Mouse (Mus musculus) stomach, postnatal 0 days (tissue): ENCODE data around the gene Hcrt. TPM values are rescaled to one million over a fixed set of nuclear protein-coding genes. Genes with fewer than 3 reads are reported as not detected.
A peak's percentile ranks its signal among the peaks of the same experiment; 100 is the strongest.

ENCODE experiments used
- ATAC-seq: fragments of 200-750 bp; cut with Nextera tagmentation; 2 replicates; pipeline ENCODE4 v1.8.0; 2017; ENCODE audit not compliant: low FRiP score, low TSS enrichment
- DNase-seq: peaks from one replicate; pipeline ENCODE4 v3.0.0-alpha.2; 2016; ENCODE audit warnings: low spot score
- H3K27ac ChIP-seq: fragments of 300-500 bp; sonication (generic); replicated peaks from 2 replicates; pipeline ENCODE4 v1.5.1; 2014; ENCODE audit warnings: mild to moderate bottlenecking, control low read depth
- H3K27me3 ChIP-seq: fragments of 300-500 bp; sonication (generic); 2 replicates; pipeline ENCODE4 v1.6.1; 2014; ENCODE audit warnings: low read length; ENCODE audit not compliant: control insufficient read depth, insufficient read depth
- H3K36me3 ChIP-seq: fragments of 300-500 bp; sonication (generic); 2 replicates; pipeline ENCODE4 v1.6.1; 2014; ENCODE audit warnings: low read length, mixed read lengths; ENCODE audit not compliant: control insufficient read depth, insufficient read depth
- H3K4me1 ChIP-seq: fragments of 300-500 bp; sonication (generic); replicated peaks from 2 replicates; pipeline ENCODE4 v1.6.1; 2014; ENCODE audit warnings: antibody characterized with exemption; ENCODE audit not compliant: control insufficient read depth, insufficient read depth
- H3K4me2 ChIP-seq: fragments of 300-500 bp; sonication (generic); replicated peaks from 2 replicates; pipeline ENCODE4 v1.6.1; 2014; ENCODE audit warnings: low read depth, mild to moderate bottlenecking, control low read depth, moderate library complexity
- H3K4me3 ChIP-seq: fragments of 300-500 bp; sonication (generic); 2 replicates; pipeline ENCODE4 v1.5.1; 2014; ENCODE audit warnings: low read depth, low read length, control low read depth
- H3K9ac ChIP-seq: fragments of 300-500 bp; sonication (generic); 2 replicates; pipeline ENCODE4 v1.6.1; 2014; ENCODE audit warnings: mild to moderate bottlenecking, low read length, control low read depth, mixed read lengths
- H3K9me3 ChIP-seq: fragments of 300-500 bp; sonication (generic); 2 replicates; pipeline ENCODE4 v1.6.1; 2016; ENCODE audit warnings: low read length; ENCODE audit not compliant: control insufficient read depth
- CTCF ChIP-seq: IDR thresholded peaks from 2 replicates; pipeline ENCODE4 v1.5.1; 2016; ENCODE audit warnings: antibody characterized with exemption, low read depth, mild to moderate bottlenecking, moderate library complexity
- EP300 ChIP-seq: optimal IDR thresholded peaks from 2 replicates; pipeline ENCODE3; 2016; ENCODE audit warnings: antibody characterized with exemption
- WGBS: fragments of 180-500 bp; shearing (Covaris S2); extraction: QIAGEN DNeasy Blood & Tissue Kit; methylation state at CpG from one replicate; pipeline ENCODE4 v1.1.7; 2014; 5-methylcytosine and 5-hydroxymethylcytosine counted together
- polyA plus RNA-seq: library from polyadenylated mRNA; unstranded; fragments of >200 nt; fragmentation: Nextera tagmentation; extraction: Ambion mirVana; gene quantifications from 2 replicates; pipeline ENCODE4 v1.2.1, GENCODE M21; 2015

Gene Hcrt
- not detected in 2 replicates for polyA plus RNA-seq

GRCm38 (mm10) chr11:100762831-100763230 is at the start of gene Hcrt:
Gene Hcrt (minus strand): TSS chr11:100762931.
- TF ChIP-seq CTCF (no peak), EP300 (no peak)
- peak within 1 kb of the TSS; percentile 62 for H3K4me2 ChIP-seq
- no peak within 1 kb of the TSS for H3K27ac ChIP-seq
- WGBS = 90% methylated on average over 7 of the region's 7 CpGs
- DNase-seq = no peak
- 0 out of 2 replicates have a peak, but pooled peaks cover 6% of the 10 kb centered on the region for H3K4me1 ChIP-seq
- H3K4me3 ChIP-seq = peak within 1 kb of the TSS; percentile 44
- H3K9me3 ChIP-seq = no peaks in the 10 kb centered on the region
- 0 out of 2 replicates have a peak within 1 kb of the TSS, but pooled peaks have one; percentile 50 for H3K9ac ChIP-seq
- H3K27me3 ChIP-seq = peaks cover 4% of the 10 kb centered on the region; the same call in 1 of the 2 replicates
- ATAC-seq = no peak
- no peaks in the 10 kb centered on the region for H3K36me3 ChIP-seq

DNA sequence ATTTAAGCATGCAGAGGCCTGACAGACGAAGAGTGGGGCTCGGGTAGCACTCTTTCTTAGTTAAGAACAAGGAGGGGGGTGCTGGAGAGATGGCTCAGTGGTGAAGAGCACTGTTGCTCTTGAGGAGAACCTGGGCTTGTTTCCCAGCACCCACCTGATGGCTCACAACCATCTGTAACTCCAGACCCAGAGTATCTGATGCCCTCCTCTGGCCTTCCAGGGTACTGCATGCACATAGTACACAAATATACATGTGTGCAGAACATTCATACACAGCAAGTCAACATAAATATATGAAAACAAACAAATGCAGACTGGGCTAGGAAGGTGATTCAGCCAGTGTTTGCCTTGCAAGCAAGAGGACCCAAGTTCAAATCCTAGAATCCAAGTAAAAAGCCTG is 48.4 kb upstream of the Hcrt start:
- DNase-seq (no peak), ATAC-seq (no peak)
- H3K4me2 ChIP-seq = no peak overlapping the region
- 0 out of 2 replicates have a peak, but pooled peaks cover 3% of the 10 kb centered on the region for H3K9me3 ChIP-seq
- H3K4me3 ChIP-seq = no peak overlapping the region
- peaks cover 3% of the 10 kb centered on the region for H3K4me1 ChIP-seq
- WGBS = 79% methylated on average over 2 of the region's 2 CpGs
- H3K36me3 ChIP-seq = no peaks in the 10 kb centered on the region
- H3K9ac ChIP-seq = no peak overlapping the region
- no peaks in the 10 kb centered on the region for H3K27me3 ChIP-seq
- no peak overlapping the region for H3K27ac ChIP-seq
- TF ChIP-seq EP300 (no peak), CTCF (peak; percentile 46)

DNA sequence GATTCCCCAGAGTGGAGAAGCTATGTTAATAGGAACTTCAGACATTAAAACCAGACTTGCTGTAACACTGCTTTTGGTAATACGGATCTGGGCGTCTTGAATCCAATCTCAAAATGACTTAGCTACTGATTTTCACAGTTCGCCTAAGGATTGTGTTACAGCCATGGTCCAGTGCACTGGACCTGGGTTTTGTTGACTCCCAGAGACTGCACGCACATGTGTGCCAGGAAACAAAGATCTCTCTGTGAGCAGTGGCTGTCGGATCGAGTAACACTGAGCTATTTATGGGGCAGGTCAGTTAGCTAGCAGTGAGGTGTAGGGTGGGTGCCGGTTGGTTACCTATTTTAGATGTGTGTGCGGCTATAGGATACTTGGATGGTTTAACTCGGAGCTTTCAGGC is 47.8 kb upstream of the Hcrt start:
- H3K27ac ChIP-seq = no peak overlapping the region
- H3K9ac ChIP-seq = no peak overlapping the region
- H3K4me2 ChIP-seq = no peak overlapping the region
- no peaks in the 10 kb centered on the region for H3K27me3 ChIP-seq
- H3K9me3 ChIP-seq = 0 out of 2 replicates have a peak, but pooled peaks cover 3% of the 10 kb centered on the region
- H3K4me1 ChIP-seq = peaks cover under 1% of the 10 kb centered on the region
- no peak overlapping the region for H3K4me3 ChIP-seq
- DNase-seq (no peak), ATAC-seq (no peak)
- 0 out of 2 replicates have a peak, but pooled peaks cover 3% of the 10 kb centered on the region for H3K36me3 ChIP-seq
- TF ChIP-seq CTCF (no peak), EP300 (no peak)
- WGBS = 81% methylated on average over 9 of the region's 9 CpGs

DNA sequence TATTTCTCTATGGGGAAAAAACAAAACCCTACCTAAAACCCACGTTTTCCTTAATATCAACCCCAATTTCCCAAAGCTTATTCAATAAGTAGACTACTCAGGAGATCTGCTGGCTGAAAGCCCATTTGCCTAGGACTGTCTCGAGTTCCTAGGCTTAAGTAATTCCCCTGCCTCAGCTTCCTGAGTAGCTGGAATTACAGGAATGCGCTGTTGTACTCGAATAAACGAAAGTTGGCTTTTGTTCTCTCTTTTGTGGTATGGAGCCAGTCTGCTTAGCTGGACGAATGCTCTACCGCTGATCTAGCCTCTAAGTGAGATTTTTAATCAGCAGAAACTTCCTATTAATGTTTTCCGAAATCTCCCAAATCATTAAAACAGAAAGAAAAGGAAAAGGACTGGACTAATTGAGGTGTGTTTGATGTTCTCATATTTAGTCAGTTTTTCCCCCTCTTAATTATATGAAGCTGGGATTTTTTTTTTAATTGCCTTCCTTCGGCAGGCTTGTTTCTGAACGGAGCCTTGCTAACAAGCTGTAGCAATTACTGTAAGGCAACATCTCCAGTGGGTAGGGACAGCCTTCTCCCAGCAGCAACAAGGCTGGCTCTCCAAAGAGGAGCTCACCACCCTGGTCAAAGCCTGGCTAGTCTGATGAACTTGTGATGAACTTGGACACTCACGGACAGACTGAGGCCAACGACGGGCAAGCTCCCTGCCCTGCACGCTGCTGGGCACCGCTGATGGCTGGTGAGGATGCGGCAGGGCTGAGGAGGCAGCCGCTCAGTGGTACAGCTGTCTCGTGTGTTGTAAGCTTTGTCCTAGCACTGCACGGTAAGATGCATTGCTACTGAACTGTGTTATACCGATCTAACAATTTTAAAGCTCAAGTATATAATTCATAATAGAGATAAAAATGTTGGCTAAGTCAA is 43.9 kb upstream of the Hcrt start:
- Histone ChIP-seq H3K4me2 (no peak overlapping the region), H3K4me1 (no peaks in the 10 kb centered on the region), H3K9ac (no peak overlapping the region), H3K9me3 (0 out of 2 replicates have a peak, but pooled peaks cover 3% of the 10 kb centered on the region), H3K36me3 (peaks cover 17% of the 10 kb centered on the region; the same call in 1 of the 2 replicates), H3K4me3 (no peak overlapping the region), H3K27ac (no peak overlapping the region), H3K27me3 (no peaks in the 10 kb centered on the region)
- no peak for ATAC-seq
- no peak for DNase-seq
- 68% methylated on average over 20 of the region's 20 CpGs for WGBS
- no peak for TF ChIP-seq EP300
- TF ChIP-seq CTCF = no peak

GRCm38 (mm10) chr11:100805535-100805934 is 42.8 kb upstream of the Hcrt start:
- 68% methylated on average over 7 of the region's 7 CpGs for WGBS
- Histone ChIP-seq H3K27ac (no peak overlapping the region), H3K4me3 (no peak overlapping the region), H3K27me3 (no peaks in the 10 kb centered on the region), H3K36me3 (peaks cover 19% of the 10 kb centered on the region), H3K4me1 (no peaks in the 10 kb centered on the region), H3K9me3 (no peaks in the 10 kb centered on the region), H3K9ac (no peak overlapping the region), H3K4me2 (no peak overlapping the region)
- ATAC-seq (no peak), DNase-seq (no peak)
- no peak for TF ChIP-seq EP300
- TF ChIP-seq CTCF = no peak

DNA sequence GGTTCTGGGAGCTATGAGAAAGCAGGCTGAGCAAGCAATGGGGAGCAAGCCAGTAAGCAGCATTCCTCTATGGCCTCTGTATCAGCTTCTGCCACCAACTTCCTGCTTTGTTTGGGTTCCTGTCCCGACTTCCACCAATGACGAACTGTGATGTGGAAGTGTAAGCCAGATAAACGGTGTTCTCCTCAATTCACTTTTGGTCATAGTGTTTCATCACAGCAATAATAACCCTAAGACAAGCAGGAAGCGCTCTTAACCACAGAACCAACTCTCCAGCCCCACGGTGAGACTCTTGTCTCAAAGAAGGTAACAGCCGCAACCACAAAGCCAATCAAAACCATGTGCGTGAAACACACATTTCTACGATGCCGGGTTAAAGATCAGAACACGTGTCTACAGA is 41.7 kb upstream of the Hcrt start:
- no peak overlapping the region for H3K4me3 ChIP-seq
- no peak overlapping the region for H3K9ac ChIP-seq
- H3K9me3 ChIP-seq = no peaks in the 10 kb centered on the region
- DNase-seq (no peak), ATAC-seq (no peak)
- 94% methylated on average over 10 of the region's 10 CpGs for WGBS
- no peaks in the 10 kb centered on the region for H3K4me1 ChIP-seq
- TF ChIP-seq EP300 (no peak), CTCF (no peak)
- peaks cover 19% of the 10 kb centered on the region for H3K36me3 ChIP-seq
- H3K27me3 ChIP-seq = no peaks in the 10 kb centered on the region
- no peak overlapping the region for H3K4me2 ChIP-seq
- H3K27ac ChIP-seq = no peak overlapping the region
